Mouse (Mus musculus) embryo, embryonic 10 days (tissue): ENCODE measurements around the gene Plscr4.
A peak's percentile ranks its signal among the peaks of the same experiment; 100 is the strongest.

Source experiments
- DNase-seq: peaks from one replicate; pipeline ENCODE4 v3.0.0-alpha.2; 2015; ENCODE audit warnings: low spot score

Gene Plscr4

DNA sequence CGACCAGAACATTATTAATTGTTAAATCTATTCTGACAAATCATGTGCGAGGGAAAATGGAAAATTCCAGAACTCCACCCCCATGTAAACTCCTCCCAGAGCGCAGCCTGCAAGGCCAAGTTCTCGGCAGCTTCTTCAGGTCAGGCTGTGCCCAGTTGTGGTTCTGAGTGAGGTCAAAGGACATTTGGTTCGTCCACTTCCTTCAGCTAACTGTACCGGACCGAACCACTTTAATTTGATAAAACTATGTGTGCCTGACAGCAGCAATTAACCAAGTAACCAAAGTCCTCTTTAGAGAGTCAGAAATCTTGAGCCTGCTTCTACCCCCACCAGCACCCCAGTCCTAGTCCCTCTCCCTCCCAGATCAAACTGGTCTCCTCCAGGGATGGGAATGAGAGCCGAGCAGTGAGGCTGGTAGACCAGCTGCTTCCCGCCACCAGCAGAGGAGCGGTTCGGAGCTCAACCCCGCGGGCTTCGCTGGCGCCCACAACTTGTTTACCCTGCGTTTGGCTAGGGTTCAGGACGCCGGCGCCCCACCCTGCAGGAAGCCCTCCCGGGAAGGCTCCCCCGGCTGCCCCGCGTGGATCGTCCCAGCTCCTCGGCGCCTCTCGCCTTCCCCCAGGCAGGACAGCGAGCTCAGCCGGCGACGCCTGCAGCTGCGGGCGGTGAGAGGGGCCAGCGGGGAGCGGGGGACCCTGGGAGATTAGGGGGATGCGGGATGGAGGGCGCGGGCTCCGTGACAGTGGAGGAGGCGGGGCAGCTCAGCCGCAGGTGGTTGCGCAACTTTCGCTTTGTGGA is at the start of gene Plscr4:
Plscr4 (plus strand) TSS at position 113 of the 798 bp plus-strand sequence.
- peak; percentile 55 for DNase-seq

DNA sequence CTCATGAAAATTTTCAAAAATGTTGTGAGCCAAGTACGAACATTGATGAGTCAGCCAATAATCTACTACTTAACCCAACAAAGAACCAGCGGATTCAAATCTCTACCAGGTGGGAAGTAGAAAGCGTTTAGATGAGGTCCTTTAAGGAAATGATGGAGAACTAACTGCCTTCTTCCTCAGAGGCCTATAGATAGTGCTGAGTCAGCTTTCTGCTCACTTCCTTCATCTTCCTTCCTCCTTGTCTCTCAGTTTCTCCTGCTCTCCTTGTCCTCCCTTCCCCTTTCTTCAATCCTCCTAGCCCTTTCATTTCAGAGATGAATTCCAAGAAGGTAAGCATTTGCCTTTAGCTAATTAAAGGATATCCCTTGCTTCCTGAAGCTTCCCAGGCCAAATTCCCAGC is 46.9 kb upstream of the Plscr4 start:
- no peak for DNase-seq

DNA sequence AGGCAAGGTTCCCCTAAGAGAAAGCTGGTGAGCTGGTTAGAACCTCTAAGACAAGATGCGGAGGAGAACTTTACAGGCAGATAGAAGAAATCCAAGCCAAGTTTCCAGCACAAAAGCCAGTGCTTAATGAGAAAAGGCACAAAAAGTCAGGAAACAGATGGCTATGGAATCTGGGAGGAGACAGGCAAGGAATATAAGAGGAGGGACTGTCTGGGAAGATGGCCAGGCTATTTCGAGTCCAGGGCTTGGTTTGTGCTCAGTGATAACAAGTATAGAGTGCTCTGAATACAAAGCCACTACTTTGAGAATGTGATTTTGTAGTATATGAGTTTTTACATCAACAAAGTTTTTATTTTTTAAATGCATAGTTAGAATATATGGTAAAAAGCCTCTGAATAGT is 45.1 kb upstream of the Plscr4 start:
- no peak for DNase-seq

DNA sequence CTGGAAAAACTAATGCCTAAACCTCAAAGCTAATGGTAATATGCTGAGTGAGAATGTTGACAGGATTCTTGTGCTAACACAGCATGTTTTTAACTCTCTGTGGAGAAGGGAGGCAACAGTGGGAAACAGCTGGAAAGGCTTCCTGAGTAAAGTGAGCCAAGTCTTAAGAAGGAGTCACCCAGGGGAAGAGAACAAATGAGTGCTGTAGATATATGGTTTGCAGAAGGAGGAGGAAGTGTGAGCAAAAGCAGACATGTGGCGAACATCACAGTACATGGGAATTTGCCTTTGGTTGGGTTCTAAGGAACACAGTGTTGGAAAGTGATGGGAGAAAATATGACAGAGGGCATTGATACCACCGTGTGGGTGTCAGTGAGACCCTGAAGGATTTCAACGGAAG is 43.5 kb upstream of the Plscr4 start:
- DNase-seq, result no peak

DNA sequence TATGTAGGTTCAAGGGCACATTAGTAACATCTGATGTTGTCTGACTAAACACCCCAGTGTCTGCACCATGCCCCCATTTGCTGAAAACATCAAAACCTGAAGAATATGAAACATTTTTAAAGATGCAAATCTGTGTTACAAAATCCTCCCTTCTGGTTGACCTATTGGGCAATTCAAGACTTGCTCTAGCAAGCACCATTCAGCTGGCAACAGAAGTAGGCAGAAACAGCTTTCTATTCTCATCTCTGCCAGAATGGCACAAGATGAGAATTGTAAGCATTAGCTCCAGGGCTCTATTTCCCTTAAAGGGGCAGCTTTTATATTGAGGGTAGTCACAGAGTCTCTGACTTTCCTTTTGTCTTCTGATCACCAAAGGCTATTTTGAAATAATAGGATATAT is 19.4 kb upstream of the Plscr4 start:
- DNase-seq, result no peak

DNA sequence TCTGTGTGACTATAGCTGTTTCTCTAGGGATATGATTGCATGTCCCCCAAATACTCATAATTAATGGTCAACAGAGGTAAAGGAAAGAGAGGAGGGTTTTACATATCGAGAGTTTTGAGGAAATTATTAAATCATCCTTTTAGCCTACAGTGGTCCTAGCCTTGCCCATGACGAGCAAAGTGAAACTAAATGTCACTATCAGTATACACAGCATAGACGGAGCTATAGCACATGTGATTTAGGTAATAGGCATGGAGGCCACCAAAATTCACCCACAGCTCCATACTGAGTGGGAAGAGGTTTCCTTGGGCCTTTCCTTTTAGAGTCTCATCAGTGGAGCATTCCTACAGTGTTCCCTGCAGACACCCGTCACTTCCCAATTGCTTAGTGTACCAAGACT is 15.7 kb upstream of the Plscr4 start:
- no peak for DNase-seq

DNA sequence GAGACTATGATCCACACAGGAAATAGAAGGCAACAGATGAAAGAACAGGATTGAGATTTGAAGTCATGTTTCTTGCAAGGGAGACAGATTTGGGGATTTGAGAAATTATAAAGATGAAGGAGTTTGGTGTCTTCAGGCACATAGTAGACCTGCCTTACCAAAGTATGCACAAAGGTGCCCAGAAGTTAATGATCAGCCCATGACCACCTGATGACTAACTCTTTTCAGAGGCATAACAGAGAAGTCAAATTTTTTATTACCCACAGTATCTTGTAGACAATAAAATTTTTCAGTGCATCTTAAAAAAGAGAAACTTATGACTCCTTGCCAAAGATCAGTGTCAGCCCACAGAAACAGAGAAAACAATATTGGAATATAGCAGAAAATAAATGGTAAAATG is 12.6 kb upstream of the Plscr4 start:
- no peak for DNase-seq

DNA sequence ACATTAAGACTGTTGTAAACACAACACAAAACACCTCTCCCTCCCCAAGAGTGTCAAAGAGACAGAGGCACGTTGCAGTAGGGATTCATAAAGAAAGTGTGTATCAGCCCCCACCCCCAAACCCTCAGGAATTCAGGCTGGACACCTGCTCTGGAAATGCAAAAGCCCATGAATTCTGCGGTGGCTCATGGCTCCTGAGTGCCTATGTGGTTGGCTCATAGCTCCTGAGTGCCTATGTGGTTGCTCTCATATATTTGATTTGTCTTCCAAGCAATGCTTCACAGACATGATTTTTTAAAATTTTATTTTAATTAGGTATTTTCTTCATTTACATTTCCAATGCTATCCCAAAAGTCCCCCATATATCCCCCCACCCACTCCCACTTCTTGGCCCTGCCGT is 568 bp upstream of the Plscr4 start:
- no peak for DNase-seq

DNA sequence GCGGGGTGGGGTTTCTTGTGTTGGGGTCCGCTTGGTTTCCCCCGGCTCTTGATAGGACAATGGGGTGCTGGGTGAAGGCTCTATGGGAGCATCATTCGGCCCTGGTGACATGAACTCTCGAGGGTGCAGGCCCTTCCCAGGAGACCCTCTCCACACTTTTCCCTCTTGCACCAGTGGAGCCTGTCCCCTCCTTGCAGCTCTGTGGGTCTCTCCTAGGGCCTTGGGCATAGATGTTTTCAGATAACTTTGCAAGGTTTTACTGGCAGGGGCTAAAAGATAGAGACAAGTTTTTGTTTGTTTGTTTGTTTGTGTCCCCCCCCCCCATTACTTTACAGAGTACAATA is 858 bp downstream of the Plscr4 start:
- DNase-seq, result no peak

DNA sequence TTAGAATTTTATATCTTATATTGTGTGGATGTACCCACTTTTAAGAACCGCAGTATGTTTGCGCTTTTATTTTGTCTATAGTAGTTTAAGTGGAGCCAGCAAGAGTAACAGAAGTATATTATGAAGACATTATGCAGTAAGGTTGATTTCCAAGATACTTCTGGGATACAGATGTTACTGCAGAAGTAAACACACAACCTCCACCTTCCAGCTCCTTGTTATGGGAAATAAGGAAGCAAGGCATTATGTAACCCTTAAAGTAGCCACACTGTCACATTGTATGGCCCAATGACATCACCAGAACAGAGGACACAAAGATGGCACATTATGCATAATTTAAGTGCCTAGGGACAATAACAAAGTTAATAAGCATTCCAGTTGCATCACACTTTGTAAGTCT is 1.2 kb downstream of the Plscr4 start:
- no peak for DNase-seq

DNA sequence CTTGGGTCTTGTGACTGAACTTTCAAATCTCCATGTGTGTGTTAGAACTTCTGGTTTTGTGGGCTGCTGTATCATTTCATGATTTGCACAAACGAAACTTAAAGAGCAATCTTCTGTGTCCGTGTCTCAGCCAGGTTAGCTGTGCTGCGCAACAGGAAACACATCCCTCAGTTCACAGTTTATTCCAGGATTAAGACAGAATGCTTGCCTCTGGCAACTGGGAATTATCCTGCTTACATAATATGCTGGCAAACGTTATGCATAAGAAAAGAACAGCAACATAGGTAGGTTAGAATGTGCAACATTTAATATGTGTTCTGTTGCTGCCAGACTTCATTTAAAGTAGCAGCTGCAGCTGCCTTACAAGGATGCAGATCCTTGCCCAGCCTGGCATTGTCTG is 10.6 kb downstream of the Plscr4 start:
- no peak for DNase-seq

DNA sequence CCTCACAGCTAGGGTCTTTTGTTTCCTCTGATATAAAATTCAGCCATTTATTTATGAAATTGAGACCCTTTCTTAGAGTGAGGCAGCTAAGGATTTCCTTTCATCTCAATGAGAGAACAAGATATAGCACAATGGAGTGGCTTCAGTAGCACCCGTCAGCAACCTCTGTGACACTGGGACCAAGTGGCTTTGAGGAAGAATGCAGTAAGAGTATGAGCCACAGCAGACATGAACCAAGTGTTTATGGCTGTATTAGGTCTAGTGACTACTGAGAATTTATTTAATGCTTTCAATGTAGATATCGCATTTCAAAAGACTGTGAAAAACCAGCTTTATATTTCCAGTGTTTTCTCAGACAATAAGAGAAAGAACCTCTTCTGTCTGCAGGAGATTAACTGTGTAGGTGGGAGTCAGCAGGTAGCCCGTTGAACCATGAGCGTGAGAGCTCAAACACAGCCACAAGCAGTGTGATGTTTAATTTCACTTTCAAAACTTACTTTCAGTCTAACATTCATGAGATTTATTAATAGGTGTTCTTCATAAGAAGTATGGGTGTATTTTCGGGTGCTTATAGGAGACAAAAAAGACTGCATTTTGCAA is 15.2 kb downstream of the Plscr4 start:
- no peak for DNase-seq

DNA sequence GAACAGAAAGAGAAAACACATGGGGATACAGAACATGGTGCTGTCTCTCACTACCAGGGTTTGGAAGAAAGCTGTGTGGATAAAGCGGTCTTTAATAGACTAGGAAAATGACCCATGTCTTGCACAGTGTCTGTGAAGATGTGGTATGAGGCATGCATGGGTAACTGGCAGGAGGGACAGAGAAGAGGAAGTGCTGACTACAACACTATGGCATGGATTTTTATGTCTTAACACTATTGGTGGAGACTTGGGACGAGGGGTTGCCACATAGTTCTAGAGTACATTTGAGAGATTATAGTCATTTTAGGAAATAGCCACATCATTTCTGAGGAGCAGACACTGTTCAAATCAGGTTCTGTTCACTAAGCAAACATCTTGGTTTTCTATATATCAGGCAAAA is 16.0 kb downstream of the Plscr4 start:
- DNase-seq, result no peak

DNA sequence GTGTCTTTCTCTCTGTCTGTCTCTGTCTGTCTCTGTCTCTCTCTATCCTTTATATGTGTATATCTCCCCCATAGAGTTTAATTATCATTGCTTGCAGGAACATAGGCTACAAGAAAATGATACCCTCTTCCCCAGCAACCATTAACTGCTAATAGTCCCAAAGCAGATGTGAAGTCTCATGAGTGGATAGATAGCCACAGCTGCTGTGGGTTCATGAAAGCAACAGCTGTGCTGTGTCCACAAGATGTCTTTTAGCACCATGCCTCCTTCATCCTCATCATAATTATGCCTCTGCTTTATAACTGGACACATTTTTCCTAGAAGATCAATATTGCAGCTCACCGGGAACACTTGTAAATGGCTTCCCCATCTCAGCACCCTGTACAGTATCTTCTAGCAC is 17.1 kb downstream of the Plscr4 start:
- no peak for DNase-seq

DNA sequence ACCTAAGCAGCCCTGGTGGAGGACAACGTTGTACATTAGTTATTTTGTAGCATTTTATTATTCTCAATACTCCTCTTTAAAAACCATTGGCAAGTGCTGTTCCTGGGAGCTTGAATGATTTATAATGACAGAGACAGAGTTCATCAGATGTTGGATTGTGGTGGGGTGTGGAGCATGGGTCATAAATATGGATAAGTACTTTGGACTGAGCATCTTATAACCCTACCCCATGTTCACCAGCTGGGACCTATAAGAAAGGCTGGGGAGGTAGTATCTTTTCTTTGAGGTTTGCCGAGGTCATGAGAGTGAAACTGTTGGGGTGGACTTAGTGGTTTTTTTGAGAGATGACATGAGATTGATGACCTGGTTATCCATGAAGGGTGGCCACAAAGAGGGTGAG is 24.5 kb downstream of the Plscr4 start:
- no peak for DNase-seq

DNA sequence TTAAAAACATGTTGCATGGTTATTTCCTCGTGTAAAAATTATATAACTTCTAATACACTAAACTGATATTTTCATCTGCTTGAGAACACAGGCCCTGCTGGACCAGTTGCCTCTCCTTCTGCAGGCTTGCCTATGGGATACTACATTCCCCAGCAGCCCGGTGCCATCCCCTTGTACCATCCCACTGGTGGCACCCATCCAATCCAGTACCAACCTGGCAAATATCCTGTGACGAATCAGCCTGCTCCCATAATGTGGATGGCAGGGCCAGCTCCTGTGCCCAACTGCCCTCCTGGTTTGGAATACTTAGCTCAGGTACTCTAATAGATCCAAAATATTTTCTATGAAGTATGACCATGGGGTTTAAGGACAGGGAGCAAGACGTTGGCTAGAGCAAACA is 25.4 kb downstream of the Plscr4 start:
- no peak for DNase-seq

DNA sequence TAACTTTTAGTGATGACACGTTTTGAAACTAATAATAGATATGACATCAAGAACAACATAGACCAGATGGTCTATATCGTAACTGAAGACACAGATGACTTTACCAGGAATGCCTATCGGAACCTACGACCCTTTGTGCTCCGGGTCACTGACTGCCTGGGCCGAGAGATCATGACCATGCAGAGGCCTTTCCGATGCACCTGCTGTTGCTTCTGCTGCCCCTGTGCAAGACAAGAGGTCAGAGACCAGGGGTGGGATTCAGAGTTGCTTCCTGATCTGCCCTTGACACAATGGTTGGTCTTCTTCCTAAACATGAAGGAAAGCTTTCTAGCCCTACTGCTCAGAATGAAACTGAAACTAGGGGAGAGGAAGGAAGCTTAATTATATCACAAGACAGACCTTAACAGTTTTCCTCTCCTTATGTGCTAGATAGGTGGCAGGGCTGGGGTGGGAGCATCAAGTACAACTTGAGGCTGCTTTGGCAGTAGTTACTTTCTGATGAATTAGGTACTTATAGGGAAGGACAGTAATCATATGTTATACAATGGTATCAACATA is 27.6 kb downstream of the Plscr4 start:
- peak; percentile 8 for DNase-seq

DNA sequence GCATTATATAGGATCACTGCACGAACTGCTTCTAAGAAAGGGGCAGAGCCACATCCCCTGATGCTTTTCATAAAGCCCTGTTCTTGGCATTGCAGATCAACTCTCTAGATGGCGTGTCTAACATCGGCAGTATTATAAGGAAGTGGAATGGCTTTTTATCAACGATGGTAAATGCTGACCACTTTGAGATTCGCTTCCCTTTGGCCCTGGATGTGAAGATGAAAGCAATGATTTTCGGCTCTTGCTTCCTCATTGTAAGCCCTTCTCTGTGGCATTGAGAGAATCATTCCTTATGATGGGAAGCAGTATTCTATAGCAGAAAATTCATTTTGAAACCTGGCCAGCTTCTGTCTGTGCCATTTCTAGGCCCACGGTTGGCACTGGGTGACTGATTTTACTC is 32.7 kb downstream of the Plscr4 start:
- no peak for DNase-seq

DNA sequence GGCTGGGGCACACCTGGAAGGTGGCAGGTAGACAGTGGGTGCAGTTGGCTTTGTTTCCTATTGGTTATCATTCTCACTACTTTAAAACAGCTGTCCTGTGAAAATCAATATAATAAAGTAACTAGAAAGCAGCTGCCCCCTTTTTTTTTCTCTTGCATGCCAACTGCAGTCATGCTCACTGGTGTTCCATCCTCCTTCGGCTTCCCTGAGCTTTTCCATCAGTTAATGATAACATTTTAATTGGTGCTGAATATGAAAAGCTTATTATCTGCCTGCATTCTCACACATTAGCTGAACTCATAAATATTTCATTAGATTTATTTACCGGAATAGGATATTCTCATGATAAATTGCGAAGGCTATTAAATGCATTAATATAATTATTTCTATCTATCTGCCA is 33.1 kb downstream of the Plscr4 start:
- no peak for DNase-seq

DNA sequence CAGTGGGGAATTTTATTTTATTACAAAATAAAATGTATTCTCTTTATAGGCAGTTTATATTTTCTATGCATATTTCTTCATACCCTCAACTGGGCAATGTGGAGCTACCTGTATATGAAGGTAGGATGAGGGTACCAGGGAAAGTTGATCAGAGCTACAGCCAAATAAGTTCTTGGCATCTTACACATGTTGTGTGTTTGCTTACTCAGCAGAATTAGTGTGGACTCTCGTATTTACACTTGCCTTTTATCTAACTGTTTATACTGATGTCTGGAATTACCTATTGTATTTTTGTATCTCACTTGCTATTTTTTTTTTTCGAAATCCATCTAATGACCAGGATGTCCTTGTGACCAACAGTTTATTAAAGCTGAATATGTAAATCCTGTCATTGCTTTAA is 34.1 kb downstream of the Plscr4 start:
- DNase-seq, result no peak

DNA sequence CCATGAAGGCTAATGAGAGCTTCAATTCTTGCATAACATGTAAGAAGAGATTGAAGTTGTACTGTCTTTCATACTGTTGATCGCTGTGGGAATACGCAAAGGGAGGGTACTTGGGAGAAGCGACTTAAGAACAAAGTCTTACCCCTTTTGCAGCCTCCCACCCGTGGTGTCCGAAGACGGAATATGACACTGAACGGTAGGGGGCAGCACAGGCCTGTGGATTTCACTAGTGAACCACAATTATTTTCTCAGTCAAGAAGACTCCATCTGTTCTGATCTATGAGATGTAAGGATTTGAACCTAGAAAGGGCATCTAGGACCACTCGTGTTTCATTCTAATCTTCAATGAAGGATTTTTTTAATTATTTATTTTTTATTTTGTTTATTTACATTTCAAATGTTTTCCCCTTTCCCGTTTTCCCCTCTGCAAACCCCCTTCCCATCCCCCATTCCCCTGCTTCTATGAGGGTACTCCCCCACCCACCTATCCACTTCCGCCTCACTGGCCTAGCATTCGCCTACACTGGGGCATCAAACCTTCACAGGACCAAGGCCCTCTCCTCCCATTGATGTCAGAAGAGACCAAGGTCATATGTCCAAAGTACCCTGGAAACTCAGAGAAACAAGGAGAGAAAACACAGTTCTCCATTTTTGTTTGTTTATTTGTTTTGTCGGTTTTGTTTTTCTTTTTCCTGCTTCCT is 42.7 kb downstream of the Plscr4 start:
- DNase-seq, result peak; percentile 85

DNA sequence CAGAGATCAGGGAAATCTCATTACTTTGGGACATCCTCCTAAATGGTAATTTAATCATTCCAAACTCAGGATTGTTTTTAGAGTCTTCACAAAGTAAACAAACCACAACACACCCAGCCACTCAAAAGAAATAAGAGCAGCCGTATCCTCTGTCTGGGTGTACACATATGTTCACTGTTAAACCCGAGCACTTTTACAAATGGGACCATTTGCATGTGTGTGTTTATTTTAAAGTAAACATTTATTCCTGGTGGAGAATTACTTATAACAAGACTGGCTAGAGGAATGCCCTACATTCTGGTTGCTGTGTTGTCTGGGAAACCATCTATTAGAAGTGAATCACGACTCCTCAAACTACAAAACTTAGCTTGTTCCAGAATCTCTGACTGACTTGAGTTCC is 47.1 kb downstream of the Plscr4 start:
- no peak for DNase-seq

DNA sequence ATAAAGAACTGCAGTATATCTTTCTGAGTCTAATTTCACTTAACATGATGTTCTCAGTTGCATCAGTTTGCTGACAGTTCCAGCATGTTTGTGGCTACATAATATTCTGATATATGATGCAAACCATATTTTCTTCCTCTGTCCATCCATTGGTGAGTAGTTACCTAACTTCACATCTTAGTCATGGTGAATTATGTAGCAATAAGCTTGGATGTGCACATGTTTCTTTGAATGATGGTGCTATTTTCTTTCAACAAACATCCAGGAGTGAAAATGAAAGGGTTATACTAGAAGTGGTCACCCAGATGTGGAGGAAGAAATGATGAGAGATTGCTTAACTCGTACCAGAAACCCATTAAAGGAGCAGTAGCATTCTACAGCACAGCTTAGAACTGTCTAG is 47.7 kb downstream of the Plscr4 start:
- no peak for DNase-seq
